Mouse (Mus musculus) telencephalon, adult 2 months (tissue): ENCODE data around the gene Gm12216.
A peak's percentile ranks its signal among the peaks of the same experiment; 100 is the strongest.

Source experiments
- DNase-seq: peaks from one replicate; pipeline ENCODE4 v3.0.0-alpha.2; 2011; ENCODE audit warnings: low read depth, low spot score

Gm12216 gene

GRCm38 (mm10) chr11:53795813-53796212 is 63.2 kb downstream of the Gm12216 start:
- DNase-seq = no peak

GRCm38 (mm10) chr11:53794671-53795557 is 64.1 kb downstream of the Gm12216 start:
- DNase-seq = no peak

- no peak for DNase-seq
These were observed 65.0 kb downstream of the Gm12216 start for GRCm38 (mm10) chr11:53794015-53794414.

GRCm38 (mm10) chr11:53792986-53793385 is 66.1 kb downstream of the Gm12216 start:
- peak; percentile 57 for DNase-seq

GRCm38 (mm10) chr11:53789277-53789676 is 69.8 kb downstream of the Gm12216 start:
- no peak for DNase-seq

GRCm38 (mm10) chr11:53788196-53788595 is 70.9 kb downstream of the Gm12216 start:
- DNase-seq = no peak

- DNase-seq = no peak
These were observed 72.7 kb downstream of the Gm12216 start for GRCm38 (mm10) chr11:53786058-53787031.

GRCm38 (mm10) chr11:53785311-53785936 is 73.6 kb downstream of the Gm12216 start:
- DNase-seq = no peak

- no peak for DNase-seq
These were observed 75.8 kb downstream of the Gm12216 start for GRCm38 (mm10) chr11:53783288-53783687.

GRCm38 (mm10) chr11:53781964-53782363 is 77.1 kb downstream of the Gm12216 start:
- DNase-seq = no peak

GRCm38 (mm10) chr11:53781201-53781775 is 77.8 kb downstream of the Gm12216 start:
- no peak for DNase-seq

GRCm38 (mm10) chr11:53780262-53780661 is 78.8 kb downstream of the Gm12216 start:
- no peak for DNase-seq

- no peak for DNase-seq
These were observed 79.2 kb downstream of the Gm12216 start for GRCm38 (mm10) chr11:53779808-53780207.

- DNase-seq = no peak
These were observed 80.6 kb downstream of the Gm12216 start for GRCm38 (mm10) chr11:53778455-53778854.

- DNase-seq = no peak
These were observed 81.3 kb downstream of the Gm12216 start for GRCm38 (mm10) chr11:53777736-53778135.

- DNase-seq = no peak
These were observed 84.3 kb downstream of the Gm12216 start for GRCm38 (mm10) chr11:53774659-53775255.

- DNase-seq = no peak
These were observed 85.3 kb downstream of the Gm12216 start for GRCm38 (mm10) chr11:53773641-53774360.

GRCm38 (mm10) chr11:53773087-53773486 is 86.0 kb downstream of the Gm12216 start, which contains the start of gene Gm17334:
Gm17334 (minus strand) TSS chr11:53773187.
- no peak for DNase-seq

GRCm38 (mm10) chr11:53772536-53772935 is 86.5 kb downstream of the Gm12216 start:
- DNase-seq = no peak
